Mouse (Mus musculus): Measurements from ENCODE around the gene Pik3ap1. TPM values are rescaled to one million over a fixed set of nuclear protein-coding genes. Genes with fewer than 3 reads are reported as not detected.

Gene Pik3ap1
- polyA plus RNA-seq, 1 experiment from 2014 or later: 2.0 TPM

GRCm38 (mm10) chr19:41345028-41345741 lies 39.7 kb downstream of the Pik3ap1 start:
- 52% methylated on average over 11 of the region's 11 CpGs for WGBS
- Histone ChIP-seq H3K4me3 (ENCODE audit: low read depth, low read length) (no peak overlapping the region), H3K9ac (ENCODE audit: low read length) (no peak overlapping the region), H3K4me2 (ENCODE audit: low read depth) (no peak overlapping the region), H3K27me3 (ENCODE audit: control insufficient read depth, insufficient read depth, low read length) (no peaks in the 10 kb centered on the region), H3K27ac (ENCODE audit: low read depth, low read length) (no peak overlapping the region), H3K4me1 (ENCODE audit: control insufficient read depth, insufficient read depth, low read length) (peaks cover 7% of the 10 kb centered on the region; the same call in 1 of the 2 replicates), H3K9me3 (ENCODE audit: control insufficient read depth, low read length) (no peaks in the 10 kb centered on the region), H3K36me3 (ENCODE audit: control insufficient read depth, insufficient read depth, low read length) (no peaks in the 10 kb centered on the region)
- ATAC-seq (ENCODE audit: insufficient read depth, low FRiP score, low TSS enrichment) (no peak), DNase-seq (ENCODE audit: low spot score) (no peak)

DNA sequence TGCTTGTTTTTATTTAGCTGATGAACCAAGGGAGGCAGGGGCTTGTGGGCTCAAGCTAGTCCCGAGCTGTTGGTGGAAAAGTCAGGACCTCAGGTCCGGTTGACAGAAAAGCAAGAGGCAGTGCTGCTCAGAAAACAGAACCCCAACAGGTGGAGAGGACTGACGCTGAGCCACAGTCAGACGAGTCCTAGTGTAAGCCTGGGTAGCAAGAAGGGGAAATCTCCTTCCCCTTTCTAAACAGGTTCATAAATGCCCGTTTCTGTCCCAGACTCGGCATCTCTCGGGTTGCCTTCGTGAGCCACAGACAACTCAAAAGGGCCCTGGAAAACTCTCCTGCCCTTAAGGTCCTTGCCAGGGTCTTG lies 40.3 kb downstream of the Pik3ap1 start:
- H3K9ac ChIP-seq (ENCODE audit: low read length): no peak overlapping the region
- WGBS: 88% methylated on average over 8 of the region's 8 CpGs
- H3K27me3 ChIP-seq (ENCODE audit: control insufficient read depth, insufficient read depth, low read length): no peaks in the 10 kb centered on the region
- no peaks in the 10 kb centered on the region for H3K9me3 ChIP-seq (ENCODE audit: control insufficient read depth, low read length)
- H3K36me3 ChIP-seq (ENCODE audit: control insufficient read depth, insufficient read depth, low read length): no peaks in the 10 kb centered on the region
- H3K4me1 ChIP-seq (ENCODE audit: control insufficient read depth, insufficient read depth, low read length): peaks cover 7% of the 10 kb centered on the region; the same call in 1 of the 2 replicates
- no peak overlapping the region for H3K4me3 ChIP-seq (ENCODE audit: low read depth, low read length)
- H3K4me2 ChIP-seq (ENCODE audit: low read depth): no peak overlapping the region
- no peak overlapping the region for H3K27ac ChIP-seq (ENCODE audit: low read depth, low read length)
- ATAC-seq (ENCODE audit: insufficient read depth, low FRiP score, low TSS enrichment) (no peak), DNase-seq (ENCODE audit: low spot score) (no peak)

DNA sequence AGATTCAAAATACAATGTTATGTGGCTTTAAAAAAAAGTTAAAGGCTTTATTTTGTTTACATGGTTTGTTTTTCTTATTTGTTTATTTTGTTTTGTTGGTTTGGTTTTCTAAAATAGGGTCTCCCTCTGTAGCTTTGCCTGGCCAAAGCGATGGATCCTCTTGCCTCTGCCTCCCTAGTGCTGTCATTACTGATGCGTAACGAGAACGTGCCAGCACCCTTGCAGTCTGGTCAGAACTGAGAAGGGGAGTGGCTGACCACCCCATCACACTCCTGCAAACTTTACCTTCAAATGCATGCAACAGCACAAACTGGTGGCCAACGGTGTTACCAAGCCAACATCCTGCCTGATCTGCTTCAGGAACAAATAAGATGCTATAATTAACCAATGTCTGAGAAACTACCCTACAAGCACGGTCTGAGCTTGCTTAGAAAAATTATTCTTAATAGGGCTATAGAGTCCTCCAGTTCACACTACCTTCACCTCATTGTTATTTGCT lies 42.3 kb downstream of the Pik3ap1 start:
- DNase-seq (ENCODE audit: low spot score) (no peak), ATAC-seq (ENCODE audit: insufficient read depth, low FRiP score, low TSS enrichment) (no peak)
- H3K4me1 ChIP-seq (ENCODE audit: control insufficient read depth, insufficient read depth, low read length): peaks cover 7% of the 10 kb centered on the region; the same call in 1 of the 2 replicates
- H3K4me2 ChIP-seq (ENCODE audit: low read depth): no peak overlapping the region
- H3K36me3 ChIP-seq (ENCODE audit: control insufficient read depth, insufficient read depth, low read length): no peaks in the 10 kb centered on the region
- no peaks in the 10 kb centered on the region for H3K9me3 ChIP-seq (ENCODE audit: control insufficient read depth, low read length)
- H3K4me3 ChIP-seq (ENCODE audit: low read depth, low read length): no peak overlapping the region
- H3K27ac ChIP-seq (ENCODE audit: low read depth, low read length): no peak overlapping the region
- 76% methylated on average over 6 of the region's 6 CpGs for WGBS
- no peak overlapping the region for H3K9ac ChIP-seq (ENCODE audit: low read length)
- H3K27me3 ChIP-seq (ENCODE audit: control insufficient read depth, insufficient read depth, low read length): no peaks in the 10 kb centered on the region

DNA sequence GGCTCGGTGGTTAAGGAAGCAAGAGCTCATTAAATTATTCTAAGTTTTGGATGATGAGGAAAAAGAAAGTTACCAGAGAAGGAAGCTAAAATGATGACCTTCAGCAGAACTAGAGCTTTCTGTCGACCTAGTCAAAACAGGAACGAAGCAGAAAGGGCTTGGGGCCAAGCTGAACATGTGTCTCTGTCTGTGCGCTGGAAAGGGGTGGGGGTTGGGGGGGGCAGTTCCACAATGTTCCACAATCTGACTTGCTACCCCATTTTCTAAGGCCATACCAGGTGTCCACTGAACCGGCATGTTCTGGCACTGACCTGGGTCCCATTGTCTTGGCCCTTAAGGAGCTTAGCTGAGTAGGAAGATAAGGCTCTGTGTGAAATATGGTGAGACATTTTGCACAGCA lies 43.2 kb downstream of the Pik3ap1 start:
- whole genome bisulfite sequencing: 89% methylated on average over 5 of the region's 5 CpGs
- Histone ChIP-seq H3K36me3 (ENCODE audit: control insufficient read depth, insufficient read depth, low read length) (no peaks in the 10 kb centered on the region), H3K27me3 (ENCODE audit: control insufficient read depth, insufficient read depth, low read length) (no peaks in the 10 kb centered on the region), H3K4me1 (ENCODE audit: control insufficient read depth, insufficient read depth, low read length) (peaks cover 7% of the 10 kb centered on the region; the same call in 1 of the 2 replicates), H3K4me3 (ENCODE audit: low read depth, low read length) (no peak overlapping the region), H3K9me3 (ENCODE audit: control insufficient read depth, low read length) (no peaks in the 10 kb centered on the region), H3K9ac (ENCODE audit: low read length) (no peak overlapping the region), H3K4me2 (ENCODE audit: low read depth) (no peak overlapping the region), H3K27ac (ENCODE audit: low read depth, low read length) (no peak overlapping the region)
- DNase-seq (ENCODE audit: low spot score) (no peak), ATAC-seq (ENCODE audit: insufficient read depth, low FRiP score, low TSS enrichment) (no peak)

DNA sequence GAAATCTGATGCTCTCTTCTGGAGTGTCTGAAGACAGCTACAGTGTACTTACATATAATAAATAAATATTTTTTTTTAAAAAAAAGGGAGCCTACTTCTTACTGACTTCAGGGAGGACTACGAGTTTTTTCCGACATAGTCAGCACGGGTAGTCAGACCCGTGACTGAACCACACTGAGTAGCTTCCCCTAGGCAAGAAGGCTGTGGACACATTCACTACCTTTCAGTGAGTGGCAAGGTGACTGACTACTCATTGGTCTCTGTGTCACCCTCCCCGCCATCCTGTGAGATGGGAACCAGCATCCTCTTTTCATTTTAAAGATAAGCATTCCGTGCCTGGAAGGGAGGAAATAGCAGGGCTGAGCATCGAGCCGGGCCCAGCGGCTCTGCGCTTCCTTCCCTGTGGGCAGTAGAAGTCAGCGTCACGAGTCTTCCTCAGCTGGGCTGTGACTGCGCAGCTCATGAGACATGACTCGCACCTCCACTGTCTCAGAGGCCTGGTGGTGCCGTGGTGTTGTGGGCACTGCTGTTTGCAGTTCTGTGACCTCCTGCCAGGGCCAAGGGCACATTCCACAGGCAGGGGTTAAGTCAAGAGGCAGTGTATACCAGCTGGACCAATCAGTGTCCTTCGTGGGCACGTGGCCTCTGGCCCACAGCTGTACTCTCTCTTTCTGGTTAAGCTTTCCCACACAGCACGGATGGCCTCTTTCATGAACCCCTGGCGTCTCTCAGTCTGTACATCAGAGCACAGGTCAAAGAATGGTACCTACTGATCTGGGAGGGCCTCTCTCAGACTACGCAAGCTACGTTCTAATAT lies 45.7 kb downstream of the Pik3ap1 start:
- Histone ChIP-seq H3K4me1 (ENCODE audit: control insufficient read depth, insufficient read depth, low read length) (no peaks in the 10 kb centered on the region), H3K27ac (ENCODE audit: low read depth, low read length) (no peak overlapping the region), H3K4me2 (ENCODE audit: low read depth) (no peak overlapping the region), H3K4me3 (ENCODE audit: low read depth, low read length) (no peak overlapping the region), H3K9me3 (ENCODE audit: control insufficient read depth, low read length) (no peaks in the 10 kb centered on the region), H3K9ac (ENCODE audit: low read length) (no peak overlapping the region), H3K36me3 (ENCODE audit: control insufficient read depth, insufficient read depth, low read length) (no peaks in the 10 kb centered on the region), H3K27me3 (ENCODE audit: control insufficient read depth, insufficient read depth, low read length) (no peaks in the 10 kb centered on the region)
- WGBS: 77% methylated on average over 21 of the region's 21 CpGs
- ATAC-seq (ENCODE audit: insufficient read depth, low FRiP score, low TSS enrichment) (no peak), DNase-seq (ENCODE audit: low spot score) (no peak)

DNA sequence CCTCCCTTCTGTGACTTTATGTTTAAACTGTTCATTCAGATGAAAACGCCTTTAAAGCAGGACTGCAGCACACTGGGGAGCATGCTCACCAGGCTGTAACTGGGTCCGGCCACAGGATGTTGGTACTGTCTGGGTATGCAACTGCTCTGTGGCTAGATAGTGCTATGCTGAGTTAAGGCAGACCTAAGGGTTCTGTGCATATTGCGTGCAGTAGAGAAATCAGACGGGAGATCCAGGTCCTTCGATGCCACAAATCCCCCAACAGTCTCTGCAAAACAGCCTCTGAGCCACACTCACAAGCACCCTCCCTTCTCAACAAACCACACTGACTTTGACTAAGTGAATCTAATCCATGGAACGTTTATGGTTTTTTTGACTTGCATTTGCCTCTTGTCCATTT lies 46.5 kb downstream of the Pik3ap1 start:
- Histone ChIP-seq H3K4me2 (ENCODE audit: low read depth) (no peak overlapping the region), H3K4me1 (ENCODE audit: control insufficient read depth, insufficient read depth, low read length) (no peaks in the 10 kb centered on the region), H3K9ac (ENCODE audit: low read length) (no peak overlapping the region; the same call in 1 of the 2 replicates), H3K36me3 (ENCODE audit: control insufficient read depth, insufficient read depth, low read length) (no peaks in the 10 kb centered on the region), H3K27ac (ENCODE audit: low read depth, low read length) (no peak overlapping the region), H3K9me3 (ENCODE audit: control insufficient read depth, low read length) (no peaks in the 10 kb centered on the region), H3K4me3 (ENCODE audit: low read depth, low read length) (no peak overlapping the region), H3K27me3 (ENCODE audit: control insufficient read depth, insufficient read depth, low read length) (no peaks in the 10 kb centered on the region)
- DNase-seq (ENCODE audit: low spot score): no peak
- 85% methylated on average over 6 of the region's 6 CpGs for WGBS
- ATAC-seq (ENCODE audit: insufficient read depth, low FRiP score, low TSS enrichment): no peak

DNA sequence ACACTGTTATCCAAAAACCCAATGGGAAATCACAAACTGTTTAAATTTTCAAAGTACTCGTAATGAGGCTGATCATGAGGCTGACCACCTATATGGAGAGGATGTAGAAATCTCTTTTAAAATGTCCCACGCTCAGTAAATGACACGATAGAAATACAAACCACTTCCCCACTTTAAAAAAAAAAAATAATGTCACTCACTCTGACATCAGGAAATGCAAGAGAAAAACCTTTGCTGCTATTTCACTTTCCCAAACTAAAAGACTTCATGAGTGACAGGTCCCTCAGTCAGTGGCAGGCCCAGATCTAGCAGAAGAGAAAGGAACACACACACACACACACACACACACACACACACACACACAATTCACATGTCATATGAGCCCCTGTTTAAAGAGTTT lies 49.2 kb downstream of the Pik3ap1 start:
- no peak overlapping the region for H3K9ac ChIP-seq (ENCODE audit: low read length)
- no peaks in the 10 kb centered on the region for H3K9me3 ChIP-seq (ENCODE audit: control insufficient read depth, low read length)
- H3K4me1 ChIP-seq (ENCODE audit: control insufficient read depth, insufficient read depth, low read length): no peaks in the 10 kb centered on the region
- H3K4me3 ChIP-seq (ENCODE audit: low read depth, low read length): no peak overlapping the region
- no peak overlapping the region for H3K4me2 ChIP-seq (ENCODE audit: low read depth)
- no peak overlapping the region for H3K27ac ChIP-seq (ENCODE audit: low read depth, low read length)
- ATAC-seq (ENCODE audit: insufficient read depth, low FRiP score, low TSS enrichment): no peak
- no peak for DNase-seq (ENCODE audit: low spot score)
- no peaks in the 10 kb centered on the region for H3K36me3 ChIP-seq (ENCODE audit: control insufficient read depth, insufficient read depth, low read length)
- WGBS: 95% methylated on average over 3 of the region's 3 CpGs
- no peaks in the 10 kb centered on the region for H3K27me3 ChIP-seq (ENCODE audit: control insufficient read depth, insufficient read depth, low read length)

DNA sequence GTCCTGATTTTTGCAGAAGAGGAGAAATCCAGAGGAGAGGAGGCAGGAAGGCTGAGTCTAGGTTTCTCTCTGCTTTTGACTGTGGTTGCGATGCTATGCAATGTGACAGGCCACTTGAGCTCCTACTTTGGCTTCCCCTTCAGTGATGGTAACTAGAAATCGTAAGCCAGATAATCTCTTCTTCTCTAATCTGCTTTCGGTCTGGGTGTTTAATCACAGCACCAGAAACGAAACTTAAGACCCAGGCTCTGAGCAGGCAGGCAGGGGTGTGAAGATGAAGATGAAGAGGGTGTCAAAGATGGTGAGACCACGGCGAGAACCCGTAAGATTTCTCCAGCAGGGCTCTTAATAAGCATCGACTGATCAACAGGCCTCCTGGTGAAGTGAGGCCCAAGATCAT lies 51.9 kb downstream of the Pik3ap1 start:
- ATAC-seq (ENCODE audit: insufficient read depth, low FRiP score, low TSS enrichment): no peak
- DNase-seq (ENCODE audit: low spot score): no peak
- 88% methylated on average over 8 of the region's 8 CpGs for WGBS

More for the DNA sequence above, 51.9 kb downstream of the Pik3ap1 start:
- Histone ChIP-seq H3K4me3 (ENCODE audit: low read depth, low read length) (no peak overlapping the region), H3K36me3 (ENCODE audit: control insufficient read depth, insufficient read depth, low read length) (no peaks in the 10 kb centered on the region), H3K27ac (ENCODE audit: low read depth, low read length) (no peak overlapping the region), H3K4me1 (ENCODE audit: control insufficient read depth, insufficient read depth, low read length) (no peaks in the 10 kb centered on the region), H3K4me2 (ENCODE audit: low read depth) (no peak overlapping the region), H3K9ac (ENCODE audit: low read length) (no peak overlapping the region), H3K27me3 (ENCODE audit: control insufficient read depth, insufficient read depth, low read length) (no peaks in the 10 kb centered on the region), H3K9me3 (ENCODE audit: control insufficient read depth, low read length) (no peaks in the 10 kb centered on the region)
